Mouse (Mus musculus) G1E (cell line): ENCODE results near the gene Rassf10. TPM values are rescaled to one million over a fixed set of nuclear protein-coding genes. Genes with fewer than 3 reads are reported as not detected.
A peak's percentile ranks its signal among the peaks of the same experiment; 100 is the strongest.
"Not testable (repeated sequence)": the region's sequence is repeated elsewhere in the genome, so short reads cannot be mapped to it uniquely, and the experiment has no call there.

Source experiments
- ATAC-seq: 2 replicates; pipeline ENCODE4 v1.8.0; 2016; ENCODE audit warnings: mild to moderate bottlenecking; ENCODE audit not compliant: insufficient number of reproducible peaks, poor library complexity, low FRiP score, severe bottlenecking; ENCODE audit errors: extremely low read depth
- DNase-seq: peaks from one replicate; pipeline ENCODE4 v3.0.0; 2012; ENCODE audit warnings: low spot score
- H3K27me3 ChIP-seq: 2 replicates; pipeline ENCODE4 v1.6.1; 2012; ENCODE audit warnings: mild to moderate bottlenecking, low read length, inconsistent platforms; ENCODE audit not compliant: insufficient read depth
- H3K36me3 ChIP-seq: replicated peaks from 2 replicates; pipeline ENCODE3; 2012; ENCODE audit warnings: mild to moderate bottlenecking, inconsistent platforms
- H3K4me1 ChIP-seq: 2 replicates; pipeline ENCODE4 v1.6.1; 2012; ENCODE audit warnings: low read depth, low read length, inconsistent platforms, mixed read lengths; ENCODE audit not compliant: insufficient read depth
- H3K4me3 ChIP-seq: 2 replicates; pipeline ENCODE4 v1.5.1; 2012; ENCODE audit warnings: low read depth, mild to moderate bottlenecking, inconsistent platforms, low read length, moderate library complexity, mixed read lengths
- H3K9me3 ChIP-seq: replicated peaks from 2 replicates; pipeline ENCODE4 v1.6.1; 2012; ENCODE audit warnings: inconsistent platforms
- CTCF ChIP-seq: IDR thresholded peaks from 2 replicates; pipeline ENCODE4 v1.5.1; 2012; ENCODE audit warnings: low read depth, low read length, inconsistent platforms, mixed read lengths
- GATA1 ChIP-seq: IDR thresholded peaks from 2 replicates; pipeline ENCODE4 v1.6.1; 2012; ENCODE audit warnings: borderline replicate concordance, low read length, inconsistent platforms, mixed read lengths
- GATA2 ChIP-seq: IDR thresholded peaks from 2 replicates; pipeline ENCODE4 v1.6.1; 2012; ENCODE audit warnings: low read depth, low read length, inconsistent platforms, borderline replicate concordance
- POLR2AphosphoS5 ChIP-seq: IDR thresholded peaks from 2 replicates; pipeline ENCODE4 v1.6.1; 2012; ENCODE audit warnings: low read depth, low read length, inconsistent platforms; ENCODE audit not compliant: insufficient replicate concordance
- TAL1 ChIP-seq: conservative IDR thresholded peaks from 2 replicates; pipeline ENCODE4 v1.6.1; 2012; ENCODE audit warnings: low read depth, low read length, inconsistent platforms, mixed read lengths
- polyA plus RNA-seq: library from polyadenylated mRNA; stranded (reverse); fragments of >175 nt; gene quantifications from 2 replicates; pipeline ENCODE4 v1.2.3, GENCODE M21; 2012
- total RNA-seq, 2 experiments: library from RNA; stranded (forward) in 1 of 2; stranded (reverse) in 1 of 2; fragments of 200-1000 nt in 1 of 2; fragments of >200 nt in 1 of 2; fragmentation: Nextera tagmentation in 1 of 2; gene quantifications; 2 replicates each; pipeline ENCODE4 v1.2.3; 2014 to 2017

Rassf10 gene
- total and polyA plus RNA-seq, 3 experiments = not detected

DNA sequence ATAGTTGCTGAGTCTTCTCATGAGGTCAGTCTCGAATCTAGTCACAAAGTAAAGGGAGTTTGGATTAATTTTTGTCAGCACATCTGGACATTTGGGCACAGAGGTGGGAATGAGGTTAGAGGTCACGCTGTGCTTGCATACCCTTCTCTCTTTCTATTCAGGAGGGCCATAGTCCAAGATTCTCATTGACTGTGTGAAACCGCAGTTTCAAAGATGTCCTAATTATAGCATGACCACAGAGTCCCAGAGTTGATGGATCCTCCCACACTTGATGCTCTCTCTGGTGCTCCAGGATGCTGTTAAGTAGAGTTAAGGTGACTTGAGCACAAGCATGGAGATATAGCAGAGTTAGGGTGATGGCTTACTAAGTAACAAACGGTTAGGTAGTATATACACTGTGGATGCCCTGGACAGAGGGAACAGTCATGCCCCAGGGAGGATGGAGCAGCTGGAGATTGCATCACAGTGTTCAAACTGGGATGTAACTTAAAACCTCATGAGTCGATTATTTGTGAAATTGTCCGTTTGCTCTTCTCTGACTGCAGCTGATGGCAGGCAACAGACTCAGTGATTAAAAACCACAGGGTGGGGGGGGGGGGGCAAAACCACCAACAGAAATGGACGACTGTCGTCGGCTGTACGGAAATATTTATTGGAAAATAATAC is 36.0 kb upstream of the Rassf10 start:
- Histone ChIP-seq H3K27me3 (no peaks in the 10 kb centered on the region), H3K4me3 (no peak overlapping the region), H3K9me3 (peaks cover 16% of the 10 kb centered on the region), H3K4me1 (no peaks in the 10 kb centered on the region), H3K36me3 (no peaks in the 10 kb centered on the region)
- no peak for TF ChIP-seq TAL1
- TF ChIP-seq CTCF = no peak
- TF ChIP-seq GATA2 = no peak
- TF ChIP-seq GATA1 = no peak
- no peak for TF ChIP-seq POLR2AphosphoS5
- ATAC-seq (no peak), DNase-seq (no peak)

- Histone ChIP-seq H3K9me3 (peaks cover 22% of the 10 kb centered on the region), H3K4me3 (no peak overlapping the region), H3K27me3 (no peaks in the 10 kb centered on the region), H3K4me1 (no peaks in the 10 kb centered on the region), H3K36me3 (no peaks in the 10 kb centered on the region)
- no peak for TF ChIP-seq CTCF
- no peak for TF ChIP-seq GATA2
- TF ChIP-seq TAL1 = no peak
- no peak for TF ChIP-seq GATA1
- TF ChIP-seq POLR2AphosphoS5 = no peak
- ATAC-seq (no peak), DNase-seq (no peak)
Measured at GRCm38 (mm10) chr7:112918279-112918991, 35.3 kb upstream of the Rassf10 start.

DNA sequence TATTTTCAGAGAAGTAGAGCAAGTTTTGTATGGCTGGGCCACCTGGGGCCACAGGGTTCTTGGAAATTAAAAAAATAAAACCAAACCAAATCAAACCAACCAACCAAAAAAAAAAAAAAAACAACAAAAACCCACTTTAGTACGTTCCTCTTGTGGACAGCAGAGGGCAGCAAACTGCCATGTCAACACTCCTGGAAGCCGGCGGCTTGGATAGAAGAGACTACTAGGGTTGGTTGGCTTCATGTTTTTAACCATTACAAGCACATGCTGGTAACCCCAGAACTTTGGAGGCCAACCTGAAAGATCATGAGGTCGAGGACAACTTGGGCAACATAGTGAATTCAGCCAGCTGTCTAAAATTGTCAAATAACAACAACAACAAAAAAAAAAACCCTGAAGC is 33.9 kb upstream of the Rassf10 start:
- Histone ChIP-seq H3K9me3 (peaks cover 25% of the 10 kb centered on the region), H3K36me3 (no peaks in the 10 kb centered on the region), H3K27me3 (no peaks in the 10 kb centered on the region), H3K4me1 (no peaks in the 10 kb centered on the region), H3K4me3 (no peak overlapping the region)
- TF ChIP-seq GATA1 = no peak
- TF ChIP-seq CTCF = peak; percentile 21; the same call in 1 of the 2 replicates
- DNase-seq (peak; percentile 16), ATAC-seq (no peak)

GRCm38 (mm10) chr7:112922801-112923200 is 31.0 kb upstream of the Rassf10 start:
- H3K36me3 ChIP-seq = no peaks in the 10 kb centered on the region
- H3K4me3 ChIP-seq = no peak overlapping the region
- peaks cover 22% of the 10 kb centered on the region for H3K9me3 ChIP-seq
- ATAC-seq = no peak
- no peak for DNase-seq
- H3K4me1 ChIP-seq = no peaks in the 10 kb centered on the region
- TF ChIP-seq POLR2AphosphoS5 (no peak), GATA2 (no peak), GATA1 (no peak), TAL1 (no peak), CTCF (no peak)
- no peaks in the 10 kb centered on the region for H3K27me3 ChIP-seq

- no peak overlapping the region for H3K4me3 ChIP-seq
- TF ChIP-seq TAL1 = no peak
- no peak for TF ChIP-seq CTCF
- TF ChIP-seq GATA2 = no peak
- no peak for TF ChIP-seq POLR2AphosphoS5
- TF ChIP-seq GATA1 = no peak
- peaks cover 15% of the 10 kb centered on the region for H3K9me3 ChIP-seq
- no peaks in the 10 kb centered on the region for H3K4me1 ChIP-seq
- ATAC-seq = no peak
- H3K27me3 ChIP-seq = no peaks in the 10 kb centered on the region
- DNase-seq = no peak
- no peaks in the 10 kb centered on the region for H3K36me3 ChIP-seq
Measured at GRCm38 (mm10) chr7:112923712-112924111, 30.1 kb upstream of the Rassf10 start.

DNA sequence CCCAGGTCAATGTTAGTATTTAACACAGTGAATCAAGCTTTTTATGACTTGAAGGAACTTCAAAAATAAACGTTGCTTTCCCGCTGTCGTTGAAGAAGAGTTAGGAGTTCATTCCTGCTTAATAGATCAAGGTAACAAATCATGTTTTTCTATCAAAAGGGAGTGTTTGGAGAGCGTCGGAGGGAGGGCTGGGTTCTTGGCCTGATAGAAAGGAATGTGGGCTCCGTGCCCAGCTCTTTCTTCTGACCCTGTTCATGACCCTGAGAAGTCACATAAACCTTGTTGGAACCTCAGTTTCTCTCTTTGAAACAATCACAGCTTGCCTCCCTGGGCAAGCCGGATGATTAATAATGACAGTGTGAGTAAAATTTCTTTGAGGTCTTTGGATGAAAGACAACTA is 23.1 kb upstream of the Rassf10 start:
- no peaks in the 10 kb centered on the region for H3K27me3 ChIP-seq
- no peak for TF ChIP-seq GATA2
- DNase-seq (no peak), ATAC-seq (no peak)
- no peaks in the 10 kb centered on the region for H3K4me1 ChIP-seq
- H3K4me3 ChIP-seq = no peak overlapping the region
- no peaks in the 10 kb centered on the region for H3K36me3 ChIP-seq
- H3K9me3 ChIP-seq = peaks cover 16% of the 10 kb centered on the region; the same call in 1 of the 2 replicates

DNA sequence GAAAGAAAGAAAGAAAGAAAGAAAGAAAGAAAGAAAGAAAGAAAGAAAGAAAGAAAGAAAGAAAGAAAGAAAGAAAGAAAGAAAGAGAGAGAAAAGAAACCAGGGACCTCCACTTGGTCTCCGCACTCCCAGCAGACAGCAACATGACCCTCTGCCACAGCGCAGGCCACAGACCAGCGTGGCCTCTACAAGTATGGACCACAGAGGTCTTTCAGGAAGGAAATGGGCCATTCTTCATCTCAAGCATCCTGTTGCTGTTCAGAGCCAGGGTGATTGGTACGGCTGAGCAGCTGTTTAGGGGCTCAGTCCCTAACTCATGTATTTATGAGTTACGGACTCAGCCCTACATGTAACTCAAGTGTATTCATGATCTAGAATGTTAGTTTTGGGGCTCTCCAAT is 17.9 kb upstream of the Rassf10 start:
- not testable (repeated sequence) for H3K4me3 ChIP-seq, ATAC-seq
- peaks cover 23% of the 10 kb centered on the region for H3K9me3 ChIP-seq

More for the DNA sequence above, 17.9 kb upstream of the Rassf10 start:
- H3K27me3 ChIP-seq, DNase-seq, H3K4me1 ChIP-seq, H3K36me3 ChIP-seq: not testable (repeated sequence)
